Mouse (Mus musculus) megakaryocyte progenitor cell, adult 5-6 weeks (primary cell): ENCODE results near the gene Ndufa12. TPM values are rescaled to one million over a fixed set of nuclear protein-coding genes. Genes with fewer than 3 reads are reported as not detected.

Source experiments
- ATAC-seq: replicated peaks from 2 replicates; pipeline ENCODE4 v1.8.0; 2016; ENCODE audit warnings: mild to moderate bottlenecking, moderate TSS enrichment, inconsistent platforms; ENCODE audit not compliant: poor library complexity
- total RNA-seq, 2 experiments: library from RNA; stranded (forward) in 1 of 2; stranded (reverse) in 1 of 2; fragments of 157-497, 149-512 nt in 1 of 2; fragments of 200-1000 nt in 1 of 2; gene quantifications; 2 replicates each; pipeline versions ENCODE4 v1.2.3 to v1.2.4; 2015 to 2017

The Ndufa12 gene
- total RNA-seq, 2 experiments from 2014 or later: 126 to 304 TPM

DNA sequence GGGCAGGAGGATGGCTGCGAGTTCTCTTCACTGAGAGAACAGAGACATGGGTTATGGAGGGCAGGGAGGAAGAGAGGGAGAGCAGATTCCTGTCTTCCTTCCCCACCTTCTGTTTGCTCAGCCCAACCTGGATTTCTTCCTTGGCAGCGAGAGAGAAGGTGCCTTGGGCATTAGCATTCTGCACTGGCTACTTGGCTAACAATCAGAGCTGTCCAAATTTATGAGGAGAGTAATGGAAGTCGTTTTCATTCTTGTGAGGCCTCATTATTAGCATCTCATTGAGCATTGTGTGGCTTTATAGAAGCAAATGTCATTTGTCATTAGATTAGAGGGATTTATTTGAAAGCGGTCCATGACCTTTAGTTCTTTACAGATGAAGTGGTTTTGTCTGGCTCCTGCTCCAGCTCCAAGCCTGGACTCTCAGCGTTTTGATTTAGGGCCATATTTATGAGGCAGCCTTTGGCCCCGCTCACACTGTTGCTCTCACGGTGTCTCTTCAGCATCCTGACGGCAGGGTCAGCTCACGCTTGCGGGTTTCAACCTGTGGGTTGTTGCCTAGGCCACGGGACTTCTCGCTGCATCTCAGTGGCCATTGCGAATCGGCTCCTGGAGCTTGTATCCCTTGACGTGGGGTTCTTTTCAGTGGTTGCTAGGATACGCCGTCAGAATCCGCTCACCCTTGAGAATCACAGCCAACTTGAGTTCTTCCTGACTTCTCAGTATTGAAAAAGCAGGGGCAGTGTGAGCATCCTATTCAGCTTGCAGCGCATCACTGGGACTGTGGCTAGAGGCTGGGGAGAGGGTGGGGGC lies 31.9 kb downstream of the Ndufa12 start:
- no peak for ATAC-seq

DNA sequence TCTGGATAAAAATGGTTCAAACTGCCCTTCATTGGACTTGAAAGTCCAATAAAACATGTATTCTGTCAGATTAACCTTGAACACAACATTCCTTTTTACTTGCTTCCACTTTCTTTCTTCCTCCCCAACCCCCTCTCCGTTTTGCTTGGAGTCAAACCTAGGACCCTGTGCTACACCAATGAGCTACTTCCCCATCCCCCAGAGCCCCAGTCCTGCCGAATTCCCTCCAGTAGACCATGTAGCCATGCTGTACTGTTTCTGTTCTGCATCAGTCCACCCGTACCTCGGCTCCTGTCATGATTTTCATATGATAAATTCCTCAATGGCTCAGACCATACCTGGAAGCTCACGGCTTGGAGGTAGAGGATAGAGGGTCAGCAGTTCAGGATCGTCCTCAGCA lies 32.5 kb downstream of the Ndufa12 start:
- no peak for ATAC-seq

DNA sequence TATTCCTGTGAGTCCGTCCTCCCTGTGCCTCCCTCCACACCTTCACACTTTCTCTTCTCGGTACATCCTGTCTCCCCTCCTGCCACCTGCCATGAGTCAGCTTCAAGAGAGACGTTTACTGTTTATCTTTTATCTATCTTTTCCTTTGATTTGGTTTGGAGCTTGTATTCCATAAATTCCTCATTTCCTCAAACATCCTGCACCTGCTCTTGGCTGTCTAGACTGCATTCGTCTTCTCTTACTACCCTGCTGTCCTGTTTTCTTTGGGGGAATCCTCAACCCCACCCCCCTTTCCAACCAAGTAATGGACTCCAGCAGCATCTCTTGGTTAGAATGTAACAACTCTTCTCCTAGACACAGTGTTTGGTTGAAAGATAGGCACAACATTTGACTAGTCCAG lies 36.7 kb downstream of the Ndufa12 start:
- ATAC-seq: no peak

DNA sequence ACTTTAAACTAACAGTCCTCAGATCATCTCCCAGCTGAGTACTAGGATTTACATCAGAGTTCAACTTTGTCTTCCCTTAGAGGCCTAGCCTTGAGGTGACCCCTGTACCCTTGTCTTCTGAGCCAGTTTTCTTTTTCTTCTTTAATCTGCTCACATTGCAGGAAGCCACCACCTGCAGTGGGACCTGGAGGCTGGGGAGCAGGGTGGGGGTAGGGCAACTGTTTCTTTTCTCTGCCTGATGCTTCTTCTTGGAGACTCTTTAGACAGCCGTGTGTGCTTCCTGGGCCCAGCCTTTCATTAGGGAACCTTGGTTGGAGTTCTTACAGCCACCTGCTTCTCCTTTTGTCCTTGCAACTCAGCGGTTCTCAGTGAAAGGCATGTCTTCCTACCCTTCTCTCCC lies 42.8 kb downstream of the Ndufa12 start:
- ATAC-seq: no peak

DNA sequence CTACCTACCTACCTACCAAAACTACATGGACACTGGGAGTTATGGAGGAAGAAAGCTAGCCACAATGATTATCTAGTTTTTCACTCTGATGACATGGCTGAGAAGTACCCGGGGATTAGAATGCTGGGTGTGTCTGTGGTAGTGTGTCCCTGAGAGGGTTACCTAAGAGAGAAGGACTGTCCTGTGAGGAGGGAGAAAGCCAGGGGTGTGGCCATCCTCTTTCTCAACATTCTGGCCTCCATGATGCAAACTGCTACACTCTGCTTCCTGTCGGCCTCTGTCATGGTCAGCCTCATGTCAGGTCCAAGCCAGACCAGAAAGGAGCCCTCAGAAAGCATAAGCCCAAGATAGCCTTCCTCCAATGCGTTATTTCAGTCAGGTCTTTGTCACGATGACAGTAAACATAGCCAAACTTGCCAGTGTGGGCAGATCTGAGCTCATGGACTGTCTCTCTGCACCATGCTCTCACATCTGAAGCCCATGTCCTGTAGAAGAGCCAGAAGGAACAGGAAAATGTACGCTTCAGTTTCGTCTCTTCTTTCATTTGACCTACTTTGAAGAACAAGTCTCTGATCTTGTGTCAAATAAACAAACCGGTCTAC lies 49.3 kb downstream of the Ndufa12 start:
- ATAC-seq: no peak

DNA sequence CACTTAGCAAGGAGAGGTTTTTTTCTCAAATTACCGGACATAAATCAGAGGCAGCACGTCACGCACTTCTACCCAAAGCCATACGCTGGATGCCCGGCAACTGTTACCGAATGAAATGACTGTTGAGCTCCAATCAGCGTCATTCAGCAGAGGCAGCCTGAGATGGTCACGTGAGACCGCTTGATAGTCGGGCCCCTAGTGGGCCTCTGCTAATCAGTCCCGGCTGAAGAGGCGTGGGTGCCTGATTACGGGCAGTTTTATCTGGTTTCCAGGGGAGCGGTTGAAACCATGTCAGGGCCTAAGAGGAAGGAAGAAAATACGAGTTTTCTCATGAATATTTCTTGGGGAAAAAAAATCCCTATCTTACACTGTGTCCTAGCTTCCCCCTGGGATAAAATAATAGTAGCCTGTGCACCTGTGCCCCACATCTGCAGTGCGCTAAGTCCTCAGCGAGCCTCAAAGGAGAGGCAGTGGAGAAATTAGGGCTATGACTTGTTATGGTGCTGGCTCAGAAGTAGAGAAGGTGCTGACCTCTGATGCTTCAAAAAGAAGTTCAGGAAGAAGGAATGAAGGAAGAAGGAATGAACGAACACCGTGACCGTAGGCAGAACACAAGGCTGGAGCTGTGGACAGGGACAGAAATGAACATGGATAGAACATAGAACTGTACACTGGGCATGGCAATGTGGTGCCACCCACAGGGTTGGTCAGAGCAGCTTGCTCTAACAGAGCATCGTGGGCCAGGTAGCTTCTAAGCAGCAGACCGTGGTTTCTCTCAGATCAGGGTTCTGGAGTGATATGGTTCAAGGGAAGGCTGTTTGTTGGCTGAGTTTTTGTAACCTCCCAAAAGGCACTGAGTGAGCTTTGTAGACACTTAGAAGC lies 51.3 kb downstream of the Ndufa12 start:
- peak; percentile 96 for ATAC-seq

DNA sequence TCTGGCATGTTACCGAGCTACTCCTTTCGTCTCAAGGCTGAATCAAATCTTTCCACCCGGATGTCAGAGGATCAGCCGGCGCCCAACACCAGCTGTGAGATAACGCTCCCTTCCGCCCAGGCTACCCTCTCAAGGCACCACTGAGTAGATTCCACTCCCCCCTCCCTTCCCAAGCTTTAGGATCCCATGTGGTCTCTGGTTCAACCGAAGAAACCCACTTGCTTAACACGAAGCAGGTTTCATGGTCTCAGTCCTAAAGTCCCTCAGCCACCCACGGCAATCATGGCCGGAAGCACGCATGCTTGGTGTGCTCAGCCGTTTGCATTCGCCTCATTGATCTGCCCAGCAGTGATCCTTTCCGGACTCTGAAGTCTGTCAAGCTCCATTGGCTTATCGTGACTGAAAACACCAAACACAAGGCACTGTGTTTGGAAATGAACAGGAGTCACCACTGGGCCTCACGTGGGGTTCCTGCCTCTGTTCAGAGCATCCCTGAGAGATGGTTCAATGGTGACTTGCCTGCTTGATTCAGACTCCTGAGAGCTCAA lies 54.8 kb downstream of the Ndufa12 start:
- no peak for ATAC-seq

DNA sequence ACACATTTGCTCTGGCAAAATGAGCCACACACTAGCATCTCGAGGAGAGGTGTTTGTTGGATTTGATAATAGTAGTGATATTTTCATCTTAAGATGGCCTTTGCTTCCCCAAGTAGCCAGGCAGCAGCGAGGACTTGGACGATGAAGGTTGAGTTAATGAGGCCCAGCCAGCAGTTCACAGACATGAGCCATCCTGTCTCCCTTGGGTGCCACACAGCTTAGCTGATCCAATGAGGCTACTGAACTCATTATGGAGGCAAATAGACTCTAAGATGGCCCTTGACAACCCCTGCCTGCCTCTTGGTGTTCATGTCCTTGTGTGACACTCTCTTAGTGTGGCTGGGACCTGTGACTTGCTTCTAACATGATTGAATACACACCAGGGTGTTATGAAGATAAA lies 56.2 kb downstream of the Ndufa12 start:
- ATAC-seq: no peak

DNA sequence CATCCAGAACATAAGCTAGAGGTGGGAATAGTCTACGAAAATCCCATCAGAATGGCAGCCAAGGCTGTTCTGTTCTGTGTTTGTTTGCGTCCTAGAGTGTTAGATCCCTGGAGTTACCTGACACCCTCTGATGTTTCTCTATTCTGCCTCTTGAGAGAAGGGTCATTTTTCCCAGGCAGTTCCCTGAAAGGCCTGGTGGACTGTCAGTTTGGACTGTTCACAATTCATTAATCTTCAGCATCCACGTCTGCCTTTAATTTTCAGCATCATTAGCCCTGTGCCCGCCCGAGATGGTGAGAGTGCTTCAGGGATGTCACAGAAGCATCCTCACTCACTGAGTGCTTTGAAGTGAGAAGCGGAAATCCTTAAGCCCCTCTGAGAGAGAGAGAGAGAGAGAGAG lies 57.2 kb downstream of the Ndufa12 start:
- ATAC-seq: no peak

DNA sequence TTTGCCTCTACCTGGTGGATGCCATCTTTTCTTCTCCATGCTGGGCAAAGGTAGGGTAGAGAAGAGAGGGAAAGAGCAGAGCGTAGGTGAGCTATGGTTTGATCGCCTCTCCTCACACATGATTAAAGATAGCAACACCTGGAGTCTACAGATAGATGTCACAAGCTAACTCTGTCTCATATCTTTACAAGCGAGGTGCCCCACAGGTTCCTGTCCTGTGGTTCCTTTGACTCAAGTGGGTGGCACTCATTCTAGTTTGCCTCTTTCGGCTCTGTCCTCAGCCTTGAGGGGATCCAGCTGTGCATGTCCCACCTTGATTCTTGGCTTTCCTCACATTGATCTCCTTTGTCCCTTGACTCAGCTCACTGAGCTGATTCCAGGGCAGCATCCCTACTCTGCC lies 58.0 kb downstream of the Ndufa12 start:
- no peak for ATAC-seq

DNA sequence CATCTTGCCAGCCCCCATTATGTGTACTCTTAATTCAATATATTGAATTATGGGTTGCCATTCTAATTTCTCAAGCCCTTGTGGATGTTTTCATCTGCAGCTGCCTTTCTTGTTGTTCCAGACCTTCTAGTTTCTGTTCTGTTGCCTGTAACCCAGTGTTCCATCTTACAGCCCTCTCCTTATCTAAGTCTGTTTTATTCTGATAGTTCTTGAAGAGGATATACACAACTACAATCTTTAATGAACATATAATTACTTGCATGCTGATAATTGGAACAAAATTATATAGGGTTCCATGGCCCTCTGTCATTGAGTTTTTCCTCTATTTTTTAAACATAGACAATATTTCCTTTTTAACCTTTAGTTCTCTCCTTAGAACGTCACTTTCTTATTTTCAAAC lies 62.0 kb downstream of the Ndufa12 start:
- ATAC-seq: peak; percentile 70

DNA sequence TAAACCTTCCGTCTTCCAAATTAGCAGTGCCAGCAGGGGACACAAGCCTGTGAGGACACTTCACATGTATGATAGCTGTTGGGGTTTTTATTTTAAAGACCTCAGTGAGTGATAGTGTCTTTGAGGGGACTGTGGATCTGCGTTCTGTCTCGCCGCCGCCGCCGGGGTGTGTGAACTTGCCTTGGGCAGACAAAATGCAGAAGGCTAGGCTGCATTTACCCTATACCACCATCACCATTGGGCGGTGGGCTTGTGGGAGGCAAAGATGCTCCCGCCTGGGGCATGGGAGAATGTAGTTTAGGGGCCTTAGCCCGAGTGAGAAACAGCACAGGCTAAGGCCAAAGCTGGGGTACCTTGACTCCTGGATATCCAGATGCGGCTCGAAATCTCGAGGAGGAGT lies 64.1 kb downstream of the Ndufa12 start:
- ATAC-seq: no peak

DNA sequence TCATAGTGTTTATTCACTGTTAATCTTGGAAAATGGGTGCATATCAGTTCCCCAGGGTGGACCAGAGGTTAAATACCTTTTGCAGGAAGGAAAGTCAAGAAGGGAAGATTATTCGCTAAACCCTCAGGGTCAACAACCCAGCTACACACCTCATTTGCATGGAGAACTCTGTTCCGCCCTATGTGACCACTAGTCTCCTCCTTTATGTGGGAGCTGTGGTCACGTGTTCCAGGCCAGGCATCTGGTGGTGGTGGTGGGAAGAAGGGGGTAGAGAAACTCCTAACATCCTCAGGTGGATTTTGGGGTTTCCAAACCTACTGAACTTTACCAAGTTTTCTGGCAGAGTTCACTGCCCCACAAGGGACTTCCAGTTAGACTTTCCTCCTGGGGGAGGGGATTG lies 64.7 kb downstream of the Ndufa12 start:
- ATAC-seq: no peak

DNA sequence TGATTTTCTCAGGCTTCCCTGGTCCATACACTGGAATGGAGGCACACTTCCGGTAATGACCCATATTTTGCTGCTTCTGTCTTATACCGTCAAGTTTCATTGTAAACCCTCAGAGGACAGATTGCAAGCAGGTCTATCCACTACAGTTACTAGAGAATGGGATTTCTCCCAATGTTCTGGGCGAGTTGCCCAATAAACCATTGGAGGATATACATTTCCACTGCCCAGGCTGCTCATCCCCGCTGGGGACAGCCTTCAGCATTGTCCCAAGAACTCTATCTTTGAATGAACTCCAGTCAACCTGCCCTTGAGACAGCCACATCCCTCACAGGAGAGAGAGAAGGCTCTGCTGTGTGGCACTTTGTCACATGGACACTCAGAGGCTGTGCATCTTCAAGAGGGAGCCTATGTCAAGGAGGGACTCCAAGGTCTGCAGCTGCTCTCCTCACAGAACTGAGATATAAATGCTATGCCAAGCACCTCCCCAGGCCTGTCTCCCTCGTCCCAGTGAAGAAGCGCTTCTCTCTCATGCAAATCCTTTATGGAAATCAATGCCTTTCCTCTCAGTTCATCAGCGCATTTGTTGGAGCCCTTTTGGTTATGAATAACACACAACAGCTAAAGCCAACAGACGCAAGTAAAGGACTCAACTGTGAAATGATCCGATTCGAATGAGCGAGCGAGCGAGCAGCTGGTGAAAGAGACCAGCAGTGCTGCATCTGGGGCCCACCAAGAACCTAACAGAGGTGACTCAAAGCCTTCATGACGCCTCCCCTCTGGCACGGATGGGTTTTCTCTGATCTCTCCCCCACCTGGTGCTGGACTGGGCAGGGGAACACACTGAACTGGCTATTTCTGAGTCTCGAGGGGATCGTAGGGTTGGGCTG lies 67.4 kb downstream of the Ndufa12 start:
- no peak for ATAC-seq

Other genes with a start within 250 kb of the Ndufa12 start
- gene Vezt, start 162.9 kb upstream of the Ndufa12 start, total RNA-seq (2015): 4.9 and 5.8 TPM in 2 replicates
- 16.4 and 16.7 TPM in 2 replicates for gene Vezt, start 162.9 kb upstream of the Ndufa12 start, total RNA-seq (2017)
- gene Fgd6, start 162.7 kb upstream of the Ndufa12 start, total RNA-seq (2015): 1.0 and 1.6 TPM in 2 replicates
- 0.58 and 1.6 TPM in 2 replicates for gene Fgd6, start 162.7 kb upstream of the Ndufa12 start, total RNA-seq (2017)
- gene Nr2c1, start 50.7 kb upstream of the Ndufa12 start, total RNA-seq (2015): 10.9 and 11.2 TPM in 2 replicates
- 5.0 and 6.2 TPM in 2 replicates for gene Nr2c1, start 50.7 kb upstream of the Ndufa12 start, total RNA-seq (2017)
- not detected in 2 replicates for gene Gm4792, start 100.0 kb downstream of the Ndufa12 start, total RNA-seq (2015)
- gene Gm4792, start 100.0 kb downstream of the Ndufa12 start, total RNA-seq (2017): not detected in 2 replicates
- gene Tmcc3, start 113.2 kb downstream of the Ndufa12 start, total RNA-seq (2015): 0.49 and 1.3 TPM in 2 replicates
- 0.78 TPM in 1 of 2 replicates, not detected in the other for gene Tmcc3, start 113.2 kb downstream of the Ndufa12 start, total RNA-seq (2017)